Mouse (Mus musculus): ENCODE results near the gene Etnk2. TPM values are rescaled to one million over a fixed set of nuclear protein-coding genes. Genes with fewer than 3 reads are reported as not detected.
A peak's percentile ranks its signal among the peaks of the same experiment; 100 is the strongest.

Etnk2 gene
- polyA plus RNA-seq, 1 experiment = 3.3 TPM

GRCm38 (mm10) chr1:133423543-133424480, 60.4 kb downstream of the Etnk2 start, which contains the start of gene Sox13:
Gene Sox13, minus strand, starts transcription at chr1:133424377.
- Histone ChIP-seq H3K36me3 (ENCODE audit: control insufficient read depth, insufficient read depth, low read length, poor library complexity, severe bottlenecking) (no peaks in the 10 kb centered on the region), H3K4me1 (ENCODE audit: control insufficient read depth, insufficient read depth, low read length) (peaks cover 2% of the 10 kb centered on the region)

GRCm38 (mm10) chr1:133424547-133425140, 61.3 kb downstream of the Etnk2 start:
- Histone ChIP-seq H3K9ac (ENCODE audit: low read depth, poor library complexity, severe bottlenecking) (peak overlapping the region; percentile 89), H3K36me3 (ENCODE audit: control insufficient read depth, insufficient read depth, low read length, poor library complexity, severe bottlenecking) (no peaks in the 10 kb centered on the region), H3K27ac (ENCODE audit: insufficient read depth, low read length) (no peak overlapping the region), H3K9me3 (replicated peaks; ENCODE audit: control insufficient read depth, insufficient read depth, low read length, poor library complexity, severe bottlenecking) (peaks cover 8% of the 10 kb centered on the region), H3K4me1 (ENCODE audit: control insufficient read depth, insufficient read depth, low read length) (peaks cover 2% of the 10 kb centered on the region), H3K4me3 (ENCODE audit: low read depth, low read length) (0 out of 2 replicates have a peak overlapping the region, but pooled peaks have one; percentile 31), H3K27me3 (ENCODE audit: control insufficient read depth, insufficient read depth, low read length, poor library complexity, severe bottlenecking) (no peaks in the 10 kb centered on the region)
- no peak for TF ChIP-seq CTCF (IDR thresholded peaks at IDR 0.05; ENCODE audit: low read depth, low read length)
- no peak for TF ChIP-seq EP300 (IDR thresholded peaks at IDR 0.05; ENCODE audit: insufficient read depth, low read depth, low read length)

More at GRCm38 (mm10) chr1:133423543-133424480, 60.4 kb downstream of the Etnk2 start, which contains the start of gene Sox13:
- no peak within 1 kb of the TSS for H3K27ac ChIP-seq (ENCODE audit: insufficient read depth, low read length)
- TF ChIP-seq CTCF (IDR thresholded peaks at IDR 0.05; ENCODE audit: low read depth, low read length) (no peak), POLR2A (IDR thresholded peaks at IDR 0.05; ENCODE audit: insufficient read depth, low read length) (no peak), EP300 (IDR thresholded peaks at IDR 0.05; ENCODE audit: insufficient read depth, low read depth, low read length) (no peak)
- H3K9me3 ChIP-seq (replicated peaks; ENCODE audit: control insufficient read depth, insufficient read depth, low read length, poor library complexity, severe bottlenecking) = no peaks in the 10 kb centered on the region
- H3K9ac ChIP-seq (ENCODE audit: low read depth, poor library complexity, severe bottlenecking) = peak within 1 kb of the TSS; percentile 89
- H3K27me3 ChIP-seq (ENCODE audit: control insufficient read depth, insufficient read depth, low read length, poor library complexity, severe bottlenecking) = no peaks in the 10 kb centered on the region
- H3K4me3 ChIP-seq (ENCODE audit: low read depth, low read length) = peak within 1 kb of the TSS; percentile 96

Other genes starting within 250 kb of the Etnk2 start
- 59.9 and 68.9 TPM in 2 replicates for gene Ppp1r15b, start 232.4 kb upstream of the Etnk2 start, polyA plus RNA-seq (2011; ENCODE audit: insufficient read depth, insufficient read length, low read depth, missing spikeins)
- gene Plekha6, start 199.4 kb upstream of the Etnk2 start, polyA plus RNA-seq (2011; ENCODE audit: insufficient read depth, insufficient read length, low read depth, missing spikeins) = 1.3 and 1.9 TPM in 2 replicates
- gene Golt1a, start 53.8 kb upstream of the Etnk2 start, polyA plus RNA-seq (2011; ENCODE audit: insufficient read depth, insufficient read length, low read depth, missing spikeins) = not detected in 2 replicates
- gene Kiss1, start 41.7 kb upstream of the Etnk2 start, polyA plus RNA-seq (2011; ENCODE audit: insufficient read depth, insufficient read length, low read depth, missing spikeins) = not detected in 2 replicates
- not detected in 2 replicates for gene Ren1, start 13.1 kb upstream of the Etnk2 start, polyA plus RNA-seq (2011; ENCODE audit: insufficient read depth, insufficient read length, low read depth, missing spikeins)
- gene Sox13, start 60.8 kb downstream of the Etnk2 start, polyA plus RNA-seq (2011; ENCODE audit: insufficient read depth, insufficient read length, low read depth, missing spikeins) = 22.8 and 25.0 TPM in 2 replicates
- gene Snrpe, start 246.7 kb downstream of the Etnk2 start, polyA plus RNA-seq (2011; ENCODE audit: insufficient read depth, insufficient read length, low read depth, missing spikeins) = 434 and 488 TPM in 2 replicates